Mouse (Mus musculus) cerebellum, adult 2 months (tissue): ENCODE results near the gene Tuba1a. TPM values are rescaled to one million over a fixed set of nuclear protein-coding genes. Genes with fewer than 3 reads are reported as not detected.
A peak's percentile ranks its signal among the peaks of the same experiment; 100 is the strongest.

Experiments used
- DNase-seq, 2 experiments: peaks; one replicate each; pipeline ENCODE4 v3.0.0; 2021
- H3K27ac ChIP-seq: fragments of 200-500 bp; 2 replicates; pipeline ENCODE4 v1.5.1; 2012; ENCODE audit warnings: low read length, control low read depth, inconsistent platforms; ENCODE audit not compliant: insufficient read depth
- H3K27me3 ChIP-seq: fragments of 200-500 bp; 2 replicates; pipeline ENCODE4 v1.6.1; 2012; ENCODE audit warnings: inconsistent platforms, mild to moderate bottlenecking, low read length, moderate library complexity; ENCODE audit not compliant: control insufficient read depth, insufficient read depth
- H3K4me1 ChIP-seq: fragments of 200-500 bp; 2 replicates; pipeline ENCODE4 v1.6.1; 2011; ENCODE audit warnings: low read length; ENCODE audit not compliant: control insufficient read depth, insufficient read depth
- H3K4me3 ChIP-seq: fragments of 200-500 bp; replicated peaks from 2 replicates; pipeline ENCODE3; 2011; ENCODE audit warnings: mild to moderate bottlenecking, low read depth, low read length, control low read depth; ENCODE audit not compliant: insufficient read depth
- CTCF ChIP-seq: fragments of 200-500 bp; IDR thresholded peaks from 2 replicates; pipeline ENCODE4 v1.5.1; 2011; ENCODE audit warnings: low read depth, mild to moderate bottlenecking, control low read depth, low read length, moderate library complexity, borderline replicate concordance; ENCODE audit not compliant: insufficient read depth
- POLR2A ChIP-seq: fragments of 200-500 bp; IDR thresholded peaks from 2 replicates; pipeline ENCODE4 v1.6.1; 2011; ENCODE audit warnings: low read length, control low read depth, borderline replicate concordance; ENCODE audit not compliant: insufficient read depth
- WGBS: fragments of 180-500 bp; shearing (Covaris S2); methylation state at CpG from one replicate; pipeline ENCODE4 v1.1.7; 2018; 5-methylcytosine and 5-hydroxymethylcytosine counted together
- polyA plus RNA-seq: library from polyadenylated mRNA; depleted of rRNA; stranded (reverse); fragments of >200 nt; gene quantifications from 2 replicates; pipeline ENCODE4 v1.2.3, GENCODE M21; 2012

Tuba1a gene
- polyA plus RNA-seq, 1 experiment, result 1,294 TPM

GRCm38 (mm10) chr15:98971111-98971510 lies 17.6 kb upstream of the Tuba1a start:
- TF ChIP-seq POLR2A, result no peak
- no peak for TF ChIP-seq CTCF
- H3K4me1 ChIP-seq, result peaks cover 16% of the 10 kb centered on the region; the same call in 1 of the 2 replicates
- peak; percentile 14 to 60 for DNase-seq
- 23% methylated on average over 4 of the region's 4 CpGs for WGBS
- H3K4me3 ChIP-seq, result no peak overlapping the region
- H3K27ac ChIP-seq, result peak overlapping the region; percentile 28; the same call in 1 of the 2 replicates
- no peaks in the 10 kb centered on the region for H3K27me3 ChIP-seq

- Histone ChIP-seq H3K4me1 (peaks cover 16% of the 10 kb centered on the region; the same call in 1 of the 2 replicates), H3K4me3 (no peak overlapping the region), H3K27ac (no peak overlapping the region), H3K27me3 (no peaks in the 10 kb centered on the region)
- WGBS, result 24% methylated on average over 16 of the region's 16 CpGs
- TF ChIP-seq CTCF, result no peak
- no peak for TF ChIP-seq POLR2A
- DNase-seq, result peak in 1 of 2 experiments; percentile 38
Measured at GRCm38 (mm10) chr15:98969372-98970101, 16.0 kb upstream of the Tuba1a start.

GRCm38 (mm10) chr15:98968701-98969371 lies 15.3 kb upstream of the Tuba1a start:
- Histone ChIP-seq H3K27ac (peak overlapping the region; percentile 41; the same call in 1 of the 2 replicates), H3K4me3 (no peak overlapping the region), H3K27me3 (no peaks in the 10 kb centered on the region), H3K4me1 (peaks cover 16% of the 10 kb centered on the region; the same call in 1 of the 2 replicates)
- TF ChIP-seq CTCF (no peak), POLR2A (no peak; the same call in 1 of the 2 replicates)
- 17% methylated on average over 12 of the region's 12 CpGs for WGBS
- peak; percentile 83 to 89 for DNase-seq

GRCm38 (mm10) chr15:98959531-98959930 lies 6.0 kb upstream of the Tuba1a start:
- H3K27ac ChIP-seq, result no peak overlapping the region
- no peaks in the 10 kb centered on the region for H3K27me3 ChIP-seq
- no peak overlapping the region for H3K4me3 ChIP-seq
- TF ChIP-seq POLR2A (no peak), CTCF (no peak)
- H3K4me1 ChIP-seq, result no peaks in the 10 kb centered on the region; the same call in 1 of the 2 replicates
- DNase-seq, result no peak
- 91% methylated on average over 3 of the region's 3 CpGs for WGBS

- Histone ChIP-seq H3K27ac (no peak overlapping the region), H3K4me1 (no peaks in the 10 kb centered on the region; the same call in 1 of the 2 replicates), H3K27me3 (no peaks in the 10 kb centered on the region), H3K4me3 (no peak overlapping the region)
- TF ChIP-seq CTCF (no peak), POLR2A (no peak)
- no peak for DNase-seq
- WGBS, result 97% methylated on average over 4 of the region's 4 CpGs
Measured at GRCm38 (mm10) chr15:98958901-98959420, 5.5 kb upstream of the Tuba1a start.

GRCm38 (mm10) chr15:98957475-98957874 lies 4.0 kb upstream of the Tuba1a start:
- no peak for DNase-seq
- H3K27ac ChIP-seq, result no peak overlapping the region
- no peaks in the 10 kb centered on the region; the same call in 1 of the 2 replicates for H3K4me1 ChIP-seq
- no peak overlapping the region for H3K4me3 ChIP-seq
- 81% methylated on average over 5 of the region's 5 CpGs for WGBS
- H3K27me3 ChIP-seq, result no peaks in the 10 kb centered on the region
- no peak for TF ChIP-seq POLR2A
- TF ChIP-seq CTCF, result no peak

GRCm38 (mm10) chr15:98956000-98956399 lies 2.5 kb upstream of the Tuba1a start:
- DNase-seq, result no peak
- Histone ChIP-seq H3K27ac (no peak overlapping the region), H3K4me3 (no peak overlapping the region), H3K4me1 (no peaks in the 10 kb centered on the region; the same call in 1 of the 2 replicates), H3K27me3 (no peaks in the 10 kb centered on the region)
- 59% methylated on average over 4 of the region's 4 CpGs for WGBS
- TF ChIP-seq POLR2A, result no peak
- no peak for TF ChIP-seq CTCF

- WGBS, result 37% methylated on average over 4 of the region's 4 CpGs
- Histone ChIP-seq H3K4me1 (no peaks in the 10 kb centered on the region; the same call in 1 of the 2 replicates), H3K4me3 (no peak overlapping the region), H3K27me3 (no peaks in the 10 kb centered on the region), H3K27ac (peak overlapping the region; percentile 98)
- DNase-seq, result no peak
- TF ChIP-seq CTCF, result no peak
- TF ChIP-seq POLR2A, result no peak
Measured at GRCm38 (mm10) chr15:98955324-98955723, 1.8 kb upstream of the Tuba1a start.
